Mouse (Mus musculus) left cerebral cortex, adult 6 months (tissue): ENCODE measurements around the gene AW551984. TPM values are rescaled to one million over a fixed set of nuclear protein-coding genes. Genes with fewer than 3 reads are reported as not detected.

Experiments
- long read RNA-seq, 2 experiments: library from polyadenylated mRNA; unstranded; transcript quantifications; one replicate each; pipeline ENCODE4 v2.0.0; 2019 to 2020
- polyA plus RNA-seq: library from polyadenylated mRNA; unstranded; fragments of <200 nt; fragmentation: Nextera tagmentation; gene quantifications from 2 replicates; pipeline ENCODE4 v1.2.3, GENCODE M21; 2021

The AW551984 gene
- polyA plus RNA-seq = 1.6 and 3.6 TPM in 2 replicates
- long read RNA-seq, experiment 1, full-length matches to known transcripts = 11 of 23 reads
- long read RNA-seq, experiment 1, partial matches to known transcripts = 8 of 23 reads
- long read RNA-seq, experiment 1, other reads (novel, unspliced or antisense) = 4 of 23 reads
- long read RNA-seq, experiment 2, full-length matches to known transcripts = 3 of 4 reads
- long read RNA-seq, experiment 2, partial matches to known transcripts = 1 of 4 reads
- long read RNA-seq, experiment 2, other reads (novel, unspliced or antisense) = 0 of 4 reads

GRCm38 (mm10) chr9:39603999-39604453, at the start of gene AW551984:
Gene AW551984, minus strand, starts transcription at chr9:39604403.

DNA sequence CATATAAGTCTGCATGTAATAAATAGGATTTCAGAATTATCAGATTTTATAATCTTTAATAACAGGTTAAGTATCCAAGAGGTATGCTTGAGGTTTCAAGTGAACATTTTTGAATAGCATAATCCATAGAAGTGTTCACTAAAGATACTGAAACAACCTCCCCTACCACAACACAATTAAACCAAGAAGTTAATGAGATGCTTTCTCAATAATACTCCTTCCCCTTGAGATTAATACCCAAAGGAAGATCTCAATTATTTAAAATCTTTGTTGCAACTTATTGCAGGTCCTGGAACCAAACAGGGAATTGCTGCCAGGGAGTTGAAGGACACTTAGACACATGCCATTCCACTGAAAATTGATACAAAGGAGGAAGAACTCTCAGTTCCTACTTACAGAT, 40.6 kb upstream of the AW551984 start, which contains the start of gene Olfr961:
TSS of gene Olfr961 (plus strand) at position 301 of the 400 bp plus-strand sequence.

GRCm38 (mm10) chr9:39621073-39621472, 16.9 kb upstream of the AW551984 start, which contains the start of gene Olfr960:
Gene Olfr960, plus strand, starts transcription at chr9:39621373.

GRCm38 (mm10) chr9:39610355-39610754, 6.2 kb upstream of the AW551984 start, which contains the start of gene Olfr148:
Gene Olfr148, plus strand, starts transcription at chr9:39610655.

DNA sequence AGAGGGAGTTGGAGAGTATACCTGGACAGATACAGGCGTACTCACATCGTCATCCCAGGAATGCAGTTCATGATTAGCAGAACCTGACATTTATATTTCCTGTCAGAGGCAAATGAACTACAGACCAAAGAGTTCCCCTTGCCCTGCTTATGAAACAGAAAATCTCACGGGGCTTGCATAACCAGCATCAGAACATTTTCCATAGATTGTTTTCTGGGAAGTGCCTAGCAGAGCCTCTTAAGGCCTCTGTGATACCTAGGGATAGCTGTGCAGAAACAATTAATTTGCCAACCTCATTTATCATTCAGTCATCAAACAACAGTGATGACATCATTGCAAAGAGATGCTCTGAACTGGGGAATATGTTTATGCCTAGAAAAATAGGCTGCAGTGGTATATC, 28.7 kb downstream of the AW551984 start, which contains the start of gene Olfr959:
TSS of gene Olfr959 (minus strand) at position 101 of the 400 bp plus-strand sequence.

DNA sequence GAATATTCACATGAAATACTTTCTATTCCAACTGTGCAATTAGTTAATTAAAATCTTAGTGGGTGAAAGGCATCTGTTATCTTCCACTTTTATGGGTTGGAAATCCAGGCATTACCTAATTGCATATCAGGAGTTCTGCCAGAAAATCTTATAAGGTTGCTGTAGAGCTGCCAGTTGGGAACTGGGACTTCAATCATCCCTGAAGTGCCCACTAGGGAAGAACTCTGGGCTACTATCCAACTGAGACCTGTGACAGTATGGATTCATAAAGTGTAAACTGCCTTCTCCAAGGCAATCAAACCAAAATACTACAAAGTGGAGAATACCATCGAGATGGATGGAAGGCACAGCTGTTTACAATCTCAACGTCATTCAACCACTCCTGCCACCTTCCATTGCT, 50.3 kb downstream of the AW551984 start, which contains the start of gene Olfr958:
TSS of gene Olfr958 (minus strand) at position 109 of the 400 bp plus-strand sequence.

Other genes with a start within 250 kb of the AW551984 start
- gene Olfr951, start 217.0 kb downstream of the AW551984 start, polyA plus RNA-seq = not detected in 2 replicates
- not detected in 2 replicates for gene Olfr952, start 177.3 kb downstream of the AW551984 start, polyA plus RNA-seq
- not detected in 2 replicates for gene Olfr954, start 147.7 kb downstream of the AW551984 start, polyA plus RNA-seq
- not detected in 2 replicates for gene Olfr955, start 132.5 kb downstream of the AW551984 start, polyA plus RNA-seq
- gene Olfr44, start 110.4 kb downstream of the AW551984 start, polyA plus RNA-seq = not detected in 2 replicates
- not detected in 2 replicates for gene Olfr957, start 88.6 kb downstream of the AW551984 start, polyA plus RNA-seq
- gene Olfr958, start 50.3 kb downstream of the AW551984 start, polyA plus RNA-seq = not detected in 2 replicates
- not detected in 2 replicates for gene Olfr959, start 28.8 kb downstream of the AW551984 start, polyA plus RNA-seq
- gene Olfr148, start 6.3 kb upstream of the AW551984 start, polyA plus RNA-seq = not detected in 2 replicates
- not detected in 2 replicates for gene Olfr960, start 17.0 kb upstream of the AW551984 start, polyA plus RNA-seq
- not detected in 2 replicates for gene Olfr961, start 40.7 kb upstream of the AW551984 start, polyA plus RNA-seq
- gene Olfr963, start 62.8 kb upstream of the AW551984 start, polyA plus RNA-seq = not detected in 2 replicates
- not detected in 2 replicates for gene Olfr149, start 102.7 kb upstream of the AW551984 start, polyA plus RNA-seq
- not detected in 2 replicates for gene Olfr965, start 107.0 kb upstream of the AW551984 start, polyA plus RNA-seq
- gene Olfr150, start 126.6 kb upstream of the AW551984 start, polyA plus RNA-seq = not detected in 2 replicates
- gene Olfr967, start 141.8 kb upstream of the AW551984 start, polyA plus RNA-seq = not detected in 2 replicates
- not detected in 2 replicates for gene Olfr968, start 178.8 kb upstream of the AW551984 start, polyA plus RNA-seq
- gene Olfr969, start 186.5 kb upstream of the AW551984 start, polyA plus RNA-seq = not detected in 2 replicates
- not detected in 2 replicates for gene Olfr970, start 204.5 kb upstream of the AW551984 start, polyA plus RNA-seq
- gene Olfr971, start 232.5 kb upstream of the AW551984 start, polyA plus RNA-seq = not detected in 2 replicates